Mouse (Mus musculus) adipose tissue, adult 10 weeks (tissue): Measurements from ENCODE around the gene Stk4. TPM values are rescaled to one million over a fixed set of nuclear protein-coding genes. Genes with fewer than 3 reads are reported as not detected.

Experiments used
- polyA plus RNA-seq: library from polyadenylated mRNA; stranded (reverse); fragments of 350-450 nt; fragmentation: Illumina TruSeq; extraction: RNeasy Lipid Tissue Mini Kit (QIAGEN cat#74804); gene quantifications from one replicate; pipeline ENCODE4 v1.2.3, GENCODE M21; 2014; ENCODE audit warnings: low read depth, low replicate concordance

The Stk4 gene
- 20.6 TPM for polyA plus RNA-seq

DNA sequence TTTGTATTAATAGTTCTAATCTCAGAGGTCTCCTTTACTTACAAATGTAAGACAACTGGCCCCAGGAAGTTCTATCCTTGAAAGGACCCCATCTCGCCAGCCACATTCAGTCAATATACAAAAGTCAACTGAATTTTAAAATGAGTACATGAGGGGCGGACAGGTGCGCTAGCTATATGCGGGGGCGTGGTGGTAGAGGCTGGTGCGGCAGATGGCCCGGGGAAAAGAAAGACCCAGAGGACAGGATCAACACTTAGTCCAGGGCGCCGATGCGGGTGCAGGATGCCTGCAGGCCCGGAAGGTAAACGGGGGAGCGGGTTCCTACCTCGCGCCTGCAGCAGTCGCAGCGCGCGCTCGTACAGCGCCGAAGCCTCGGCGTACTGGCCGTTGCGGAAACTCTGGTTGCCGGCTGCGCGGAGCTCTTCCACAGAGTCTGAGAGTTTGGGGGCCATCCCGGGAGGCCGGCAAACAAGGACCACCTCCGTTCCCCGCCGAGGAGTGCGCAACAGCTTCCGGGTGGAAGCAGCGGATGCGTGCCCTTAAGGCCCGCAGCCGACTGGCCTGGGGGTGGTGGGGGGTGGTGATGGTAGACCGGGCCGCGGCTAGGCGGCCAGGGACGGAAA is at the start of gene Stk4:
Stk4 (plus strand) TSS at position 181 of the 623 bp plus-strand sequence.

DNA sequence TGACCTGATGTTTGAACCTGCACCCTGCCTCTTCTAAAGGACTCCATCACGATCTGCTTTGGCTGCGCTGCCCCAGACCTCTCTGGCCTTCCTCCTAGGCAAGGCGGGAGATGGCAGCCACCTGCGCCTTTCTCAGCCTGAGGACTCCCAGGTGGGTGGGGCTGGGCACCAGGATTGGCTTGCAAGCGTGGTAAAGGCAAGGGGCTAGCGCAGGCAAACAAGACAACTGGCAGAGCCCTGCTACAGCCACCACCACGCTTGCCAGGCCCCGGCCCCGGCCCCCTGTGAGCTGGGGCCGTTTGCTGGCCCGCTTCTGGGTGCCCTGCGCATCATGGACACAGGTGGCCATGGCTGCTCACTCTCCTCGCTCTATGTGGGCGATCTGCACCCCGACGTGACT is 45.0 kb upstream of the Stk4 start, which contains the start of gene Pabpc1l:
Pabpc1l (plus strand) TSS at position 301 of the 400 bp plus-strand sequence.

DNA sequence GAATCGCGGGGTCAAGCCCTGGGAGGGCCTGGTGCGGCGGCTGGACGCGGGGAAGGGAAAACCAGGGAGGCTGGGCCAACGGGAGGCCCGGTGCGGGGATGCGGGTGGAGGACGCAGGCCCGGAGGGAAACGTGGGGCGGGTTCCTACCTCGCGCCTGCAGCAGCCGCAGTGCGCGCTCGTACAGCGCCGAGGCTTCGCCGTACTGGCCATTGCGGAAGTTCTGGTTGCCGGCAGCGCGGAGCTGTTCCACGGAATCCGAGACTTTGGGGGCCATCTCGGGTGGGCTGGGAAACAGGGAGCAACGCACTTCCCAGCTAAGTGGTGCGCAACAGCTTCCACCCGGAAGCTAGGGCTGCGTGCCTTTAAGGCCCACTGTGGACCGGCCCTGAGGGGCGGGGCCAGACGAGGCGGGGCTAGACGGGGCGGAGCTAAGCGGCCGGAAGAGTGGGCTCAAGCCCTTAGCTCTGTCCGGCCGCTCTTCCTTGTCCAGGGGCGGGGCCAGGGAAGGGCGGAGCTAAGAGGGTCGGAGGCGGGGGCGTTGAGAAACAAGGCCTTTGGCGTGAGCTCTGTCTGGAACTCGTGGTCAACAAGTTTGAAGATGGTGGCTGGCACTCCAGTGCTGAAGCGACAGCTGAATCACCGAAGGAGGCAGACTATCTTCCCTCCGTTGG is 779 bp downstream of the Stk4 start, which contains the start of gene Tomm34:
Tomm34 (minus strand) TSS at position 405 of the 672 bp plus-strand sequence.

DNA sequence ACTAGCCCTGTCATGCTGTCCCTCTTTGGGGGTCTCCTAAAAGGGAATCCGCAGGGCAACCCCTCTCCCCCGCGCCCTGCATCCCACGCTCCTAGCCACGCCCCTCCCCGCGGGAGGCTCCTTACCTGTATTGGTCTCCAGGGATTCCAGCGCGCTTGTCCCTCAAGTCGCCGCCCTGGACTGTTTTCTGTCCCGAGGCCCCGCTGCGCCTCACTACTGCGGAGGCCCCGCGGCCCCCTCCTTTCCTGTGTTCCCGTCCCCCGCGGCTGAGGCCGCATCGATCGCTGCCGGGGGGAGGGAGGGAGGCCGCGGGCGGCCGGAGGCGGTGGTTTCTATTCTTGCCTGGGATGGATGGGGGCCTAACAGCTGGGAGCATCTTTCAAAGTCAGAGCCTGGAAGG is 100.8 kb downstream of the Stk4 start, which contains the start of gene Kcns1:
Kcns1 (minus strand) TSS at position 212 of the 400 bp plus-strand sequence.

DNA sequence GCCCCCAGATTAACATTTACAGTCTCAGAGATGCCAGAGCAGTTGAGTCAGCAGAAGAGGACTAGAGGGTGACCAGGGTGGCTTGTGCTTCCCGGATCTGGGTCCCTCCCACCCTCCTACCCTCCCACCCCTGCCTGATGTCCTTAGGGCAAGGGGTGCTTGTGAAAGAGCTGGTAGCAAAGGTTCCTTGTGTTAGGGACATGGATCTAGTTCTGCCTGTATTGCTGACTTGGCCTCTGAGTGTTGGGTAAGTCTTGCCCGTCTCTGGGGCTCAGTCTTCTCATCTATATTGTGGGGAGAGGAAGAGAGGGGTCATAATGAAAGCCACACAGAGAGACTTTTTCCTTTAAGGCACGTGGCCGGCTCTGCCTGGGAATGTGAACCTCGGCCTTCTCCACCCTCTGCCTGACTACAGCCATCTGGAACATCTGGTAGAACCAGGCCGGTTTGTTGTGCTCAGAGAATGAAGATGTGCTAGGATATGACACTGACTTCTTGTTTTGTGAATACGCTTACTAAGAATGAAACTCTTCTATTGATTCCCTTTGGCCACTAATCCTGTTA is 112.7 kb downstream of the Stk4 start, which contains the start of gene Wfdc5:
Wfdc5 (minus strand) TSS at position 51 of the 564 bp plus-strand sequence.

DNA sequence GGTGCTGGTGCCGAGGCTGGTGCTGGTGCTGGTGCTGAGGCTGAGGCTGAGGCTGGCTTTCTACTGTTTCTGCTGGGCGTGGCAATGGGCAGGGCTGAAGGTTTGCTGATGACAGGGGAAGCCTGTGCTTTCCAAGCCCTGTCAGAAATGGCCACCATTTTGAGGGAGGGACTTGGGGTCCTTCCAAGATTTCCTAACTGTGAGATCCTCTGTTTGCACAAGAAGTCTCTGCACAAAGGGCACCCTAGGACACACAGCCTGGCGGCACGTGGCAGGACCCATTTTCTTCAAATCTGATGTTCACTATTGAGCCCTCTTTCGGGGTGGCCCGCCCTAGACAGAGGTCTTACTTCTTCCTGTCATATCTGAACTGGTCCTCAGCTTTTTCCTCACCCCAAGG is 120.5 kb downstream of the Stk4 start, which contains the start of gene Wfdc12:
Wfdc12 (minus strand) TSS at position 33 of the 400 bp plus-strand sequence.

DNA sequence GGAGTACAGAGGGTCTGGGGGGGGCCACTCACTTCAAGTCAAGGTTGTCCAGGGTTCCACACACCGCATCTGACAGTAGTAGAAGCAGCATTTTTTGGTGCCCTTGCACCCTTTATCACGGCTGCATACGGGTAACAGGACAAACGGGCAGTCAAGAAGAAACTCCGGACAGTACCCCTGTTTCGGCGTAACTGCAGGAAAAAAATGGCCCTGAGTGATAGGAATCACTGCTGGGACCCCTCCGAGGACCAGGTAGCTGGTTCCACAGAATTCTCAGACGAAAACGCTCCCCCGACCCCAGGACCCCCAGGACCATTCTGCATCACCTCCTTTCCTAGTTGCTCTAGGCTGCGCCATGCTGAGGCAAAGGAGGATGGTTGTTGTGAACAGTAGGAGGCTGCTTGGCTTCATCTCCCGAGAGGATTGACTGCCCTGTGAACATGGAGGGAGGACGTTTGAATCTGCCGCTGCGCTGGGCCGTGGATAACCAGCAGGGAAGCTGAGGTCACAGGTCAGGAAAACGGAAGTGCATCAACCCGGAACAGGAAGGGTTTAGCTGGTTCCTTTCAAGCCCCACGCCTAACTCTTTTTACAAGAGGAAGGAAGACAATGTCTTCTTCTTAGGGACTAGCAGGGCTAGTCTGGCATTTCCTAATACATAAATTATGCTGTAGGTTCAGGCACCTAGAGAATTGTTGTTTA is 129.7 kb downstream of the Stk4 start, which contains the start of gene Wfdc15a:
Wfdc15a (minus strand) TSS at position 505 of the 702 bp plus-strand sequence.

Other genes with a start within 250 kb of the Stk4 start
- 9.1 TPM for gene Ccn5, start 249.5 kb upstream of the Stk4 start, polyA plus RNA-seq
- gene Kcnk15, start 216.7 kb upstream of the Stk4 start, polyA plus RNA-seq: not detected
- 2.0 TPM for gene Rims4, start 151.6 kb upstream of the Stk4 start, polyA plus RNA-seq
- gene Ywhab, start 75.4 kb upstream of the Stk4 start, polyA plus RNA-seq: 238 TPM
- 55.3 TPM for gene Pabpc1l, start 44.9 kb upstream of the Stk4 start, polyA plus RNA-seq
- 48.6 TPM for gene Tomm34, start 847 bp downstream of the Stk4 start, polyA plus RNA-seq
- gene Kcns1, start 100.8 kb downstream of the Stk4 start, polyA plus RNA-seq: 0.29 TPM
- not detected for gene Wfdc5, start 112.4 kb downstream of the Stk4 start, polyA plus RNA-seq
- gene Wfdc12, start 120.3 kb downstream of the Stk4 start, polyA plus RNA-seq: not detected
- 5.9 TPM for gene Wfdc15a, start 129.8 kb downstream of the Stk4 start, polyA plus RNA-seq
- gene Wfdc15b, start 151.3 kb downstream of the Stk4 start, polyA plus RNA-seq: 738 TPM
- not detected for gene Svs2, start 168.1 kb downstream of the Stk4 start, polyA plus RNA-seq
- not detected for gene Svs3b, start 186.3 kb downstream of the Stk4 start, polyA plus RNA-seq
- gene Svs4, start 208.1 kb downstream of the Stk4 start, polyA plus RNA-seq: not detected
- not detected for gene Svs3a, start 218.9 kb downstream of the Stk4 start, polyA plus RNA-seq
- not detected for gene Svs6, start 246.4 kb downstream of the Stk4 start, polyA plus RNA-seq